Mouse (Mus musculus) heart, embryonic 15.5 days (tissue): Measurements from ENCODE around the gene Shc3. TPM values are rescaled to one million over a fixed set of nuclear protein-coding genes. Genes with fewer than 3 reads are reported as not detected.
A peak's percentile ranks its signal among the peaks of the same experiment; 100 is the strongest.

Experiments used
- ATAC-seq: fragments of 200-750 bp; cut with Nextera tagmentation; replicated peaks from 2 replicates; pipeline ENCODE4 v1.8.0; 2017; ENCODE audit warnings: low read depth, moderate TSS enrichment; ENCODE audit not compliant: insufficient number of reproducible peaks, insufficient read depth, low FRiP score
- H3K27ac ChIP-seq: fragments of 300-500 bp; sonication (generic); 2 replicates; pipeline ENCODE4 v1.5.1; 2015; ENCODE audit warnings: mild to moderate bottlenecking, inconsistent platforms
- H3K27me3 ChIP-seq: fragments of 300-500 bp; sonication (generic); 2 replicates; pipeline ENCODE4 v1.6.1; 2015; ENCODE audit warnings: inconsistent platforms
- H3K36me3 ChIP-seq: fragments of 300-500 bp; sonication (generic); 2 replicates; pipeline ENCODE4 v1.6.1; 2015; ENCODE audit warnings: mild to moderate bottlenecking, inconsistent platforms
- H3K4me1 ChIP-seq: fragments of 300-500 bp; sonication (generic); replicated peaks from 2 replicates; pipeline ENCODE4 v1.6.1; 2015; ENCODE audit warnings: inconsistent platforms
- H3K4me2 ChIP-seq: fragments of 300-500 bp; sonication (generic); 2 replicates; pipeline ENCODE4 v1.6.1; 2015; ENCODE audit warnings: inconsistent platforms, mild to moderate bottlenecking, moderate library complexity
- H3K4me3 ChIP-seq: fragments of 300-500 bp; sonication (generic); 2 replicates; pipeline ENCODE4 v1.5.1; 2015; ENCODE audit warnings: mild to moderate bottlenecking, inconsistent platforms
- H3K9ac ChIP-seq: fragments of 300-500 bp; sonication (generic); 2 replicates; pipeline ENCODE4 v1.6.1; 2015; ENCODE audit warnings: mild to moderate bottlenecking, inconsistent platforms
- H3K9me3 ChIP-seq: fragments of 300-500 bp; sonication (generic); replicated peaks from 2 replicates; pipeline ENCODE4 v1.6.1; 2016; ENCODE audit warnings: inconsistent platforms
- WGBS: fragments of 180-500 bp; shearing (Covaris S2); methylation state at CpG from one replicate; pipeline ENCODE4 v1.1.7; 2015; ENCODE audit warnings: mixed read lengths; 5-methylcytosine and 5-hydroxymethylcytosine counted together
- polyA plus RNA-seq: library from polyadenylated mRNA; unstranded; fragments of >200 nt; fragmentation: Nextera tagmentation; extraction: Ambion mirVana; gene quantifications from 2 replicates; pipeline ENCODE4 v1.2.1, GENCODE M21; 2015

Gene Shc3
- polyA plus RNA-seq, 1 experiment from 2014 or later, result 0.19 TPM

GRCm38 (mm10) chr13:51435146-51435545 lies 134.1 kb downstream of the Shc3 start:
- Histone ChIP-seq H3K4me1 (no peaks in the 10 kb centered on the region; the same call in 1 of the 2 replicates), H3K36me3 (no peaks in the 10 kb centered on the region), H3K27me3 (no peaks in the 10 kb centered on the region), H3K27ac (no peak overlapping the region), H3K9me3 (no peaks in the 10 kb centered on the region), H3K4me3 (no peak overlapping the region), H3K4me2 (no peak overlapping the region), H3K9ac (no peak overlapping the region)
- WGBS, result 46% methylated on average over 2 of the region's 2 CpGs
- ATAC-seq, result no peak

DNA sequence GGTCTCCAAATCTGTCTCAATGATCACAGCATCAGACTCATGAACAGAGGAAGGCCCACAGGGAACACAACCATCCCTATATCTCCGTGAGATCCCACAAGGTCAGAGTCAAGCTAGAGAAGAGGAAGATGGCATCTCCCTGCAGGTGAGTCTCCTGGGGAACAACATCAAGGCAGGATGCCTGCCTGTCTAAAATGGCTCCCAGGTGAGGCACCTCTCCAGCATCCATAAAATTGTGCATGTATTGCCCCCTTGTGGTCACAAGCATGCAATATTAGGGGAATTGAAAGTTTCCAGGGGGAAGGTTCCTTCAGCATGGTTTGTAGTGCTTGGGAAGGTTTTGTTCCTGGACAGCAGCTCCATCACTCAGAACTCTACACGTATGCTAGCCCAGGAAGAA lies 134.8 kb downstream of the Shc3 start:
- H3K4me1 ChIP-seq, result no peaks in the 10 kb centered on the region; the same call in 1 of the 2 replicates
- H3K9me3 ChIP-seq, result no peaks in the 10 kb centered on the region
- no peak overlapping the region for H3K4me3 ChIP-seq
- no peaks in the 10 kb centered on the region for H3K27me3 ChIP-seq
- no peak for ATAC-seq
- H3K36me3 ChIP-seq, result no peaks in the 10 kb centered on the region
- WGBS, result 59% methylated on average over 2 of the region's 2 CpGs
- H3K9ac ChIP-seq, result no peak overlapping the region
- no peak overlapping the region for H3K27ac ChIP-seq
- H3K4me2 ChIP-seq, result no peak overlapping the region

- Histone ChIP-seq H3K9me3 (no peaks in the 10 kb centered on the region), H3K4me3 (no peak overlapping the region), H3K27me3 (no peaks in the 10 kb centered on the region), H3K4me1 (no peaks in the 10 kb centered on the region; the same call in 1 of the 2 replicates), H3K9ac (no peak overlapping the region), H3K4me2 (no peak overlapping the region), H3K36me3 (no peaks in the 10 kb centered on the region), H3K27ac (no peak overlapping the region)
- no peak for ATAC-seq
- 53% methylated on average over 3 of the region's 3 CpGs for WGBS
Measured at GRCm38 (mm10) chr13:51433371-51433770, 135.8 kb downstream of the Shc3 start.

- ATAC-seq, result no peak
- no peak overlapping the region for H3K4me2 ChIP-seq
- H3K27me3 ChIP-seq, result no peaks in the 10 kb centered on the region
- no peaks in the 10 kb centered on the region for H3K36me3 ChIP-seq
- no peaks in the 10 kb centered on the region for H3K9me3 ChIP-seq
- H3K4me3 ChIP-seq, result no peak overlapping the region
- no peak overlapping the region for H3K27ac ChIP-seq
- 0 out of 2 replicates have a peak, but pooled peaks cover 2% of the 10 kb centered on the region for H3K4me1 ChIP-seq
- H3K9ac ChIP-seq, result no peak overlapping the region
- 70% methylated on average over 4 of the region's 4 CpGs for WGBS
Measured at GRCm38 (mm10) chr13:51425662-51426443, 143.4 kb downstream of the Shc3 start.

DNA sequence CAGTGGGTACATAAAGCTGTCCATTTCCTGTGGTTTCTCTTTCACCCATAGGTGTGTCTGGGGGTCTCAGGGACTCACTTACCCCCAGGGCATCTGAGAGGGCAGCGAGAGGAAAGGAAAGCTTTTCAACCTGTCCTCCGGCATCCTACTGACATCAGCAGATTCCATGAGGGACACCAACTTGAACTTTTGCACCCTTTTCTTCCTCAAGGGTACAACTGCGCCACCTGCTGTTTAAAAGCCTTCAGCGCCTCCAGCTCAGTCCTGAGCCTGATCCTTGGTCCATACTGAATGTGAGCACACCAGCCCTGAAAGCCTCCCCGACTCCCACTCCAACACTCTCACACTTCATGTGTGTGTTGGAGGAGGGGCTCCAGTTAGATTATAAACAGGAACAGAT lies 144.6 kb downstream of the Shc3 start:
- WGBS, result 12% methylated on average over 5 of the region's 5 CpGs
- Histone ChIP-seq H3K4me3 (no peak overlapping the region), H3K4me1 (0 out of 2 replicates have a peak, but pooled peaks cover 2% of the 10 kb centered on the region), H3K27me3 (no peaks in the 10 kb centered on the region), H3K4me2 (peak overlapping the region; percentile 35; the same call in 1 of the 2 replicates), H3K9me3 (no peaks in the 10 kb centered on the region), H3K27ac (no peak overlapping the region), H3K36me3 (peaks cover 4% of the 10 kb centered on the region), H3K9ac (no peak overlapping the region)
- no peak for ATAC-seq

DNA sequence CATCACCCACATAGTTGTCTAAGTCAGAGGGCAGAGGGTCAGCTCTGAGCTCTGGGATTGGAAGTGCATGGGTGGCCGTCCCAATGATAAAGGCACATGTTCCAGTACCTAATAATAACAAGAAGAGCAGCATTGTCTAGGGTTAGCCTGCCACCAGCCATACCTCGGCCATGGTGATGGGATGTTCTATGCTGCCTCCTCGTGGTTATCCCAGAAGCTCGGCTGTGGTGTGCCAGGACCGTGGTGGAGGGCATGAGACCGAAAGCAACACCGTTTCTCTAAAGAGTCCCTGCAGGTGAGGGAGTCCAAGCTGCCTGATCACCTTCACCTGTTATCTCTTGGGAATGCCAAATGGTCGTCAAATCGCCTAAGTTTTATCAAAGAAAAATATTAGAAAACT lies 145.6 kb downstream of the Shc3 start:
- no peak for ATAC-seq
- H3K9me3 ChIP-seq, result no peaks in the 10 kb centered on the region

GRCm38 (mm10) chr13:51420861-51421260 lies 148.4 kb downstream of the Shc3 start:
- H3K27ac ChIP-seq, result no peak overlapping the region
- no peak for ATAC-seq
- H3K4me2 ChIP-seq, result no peak overlapping the region
- peaks cover 18% of the 10 kb centered on the region for H3K4me1 ChIP-seq
- H3K4me3 ChIP-seq, result no peak overlapping the region
- H3K27me3 ChIP-seq, result no peaks in the 10 kb centered on the region
- no peak overlapping the region for H3K9ac ChIP-seq
- 76% methylated on average over 9 of the region's 9 CpGs for WGBS
- H3K36me3 ChIP-seq, result peaks cover 8% of the 10 kb centered on the region
- no peaks in the 10 kb centered on the region for H3K9me3 ChIP-seq

More for the DNA sequence above, 145.6 kb downstream of the Shc3 start:
- peaks cover 5% of the 10 kb centered on the region for H3K4me1 ChIP-seq
- H3K36me3 ChIP-seq, result peaks cover 8% of the 10 kb centered on the region
- no peaks in the 10 kb centered on the region for H3K27me3 ChIP-seq
- no peak overlapping the region for H3K4me2 ChIP-seq
- 62% methylated on average over 9 of the region's 9 CpGs for WGBS
- H3K27ac ChIP-seq, result no peak overlapping the region
- no peak overlapping the region for H3K9ac ChIP-seq
- no peak overlapping the region for H3K4me3 ChIP-seq

DNA sequence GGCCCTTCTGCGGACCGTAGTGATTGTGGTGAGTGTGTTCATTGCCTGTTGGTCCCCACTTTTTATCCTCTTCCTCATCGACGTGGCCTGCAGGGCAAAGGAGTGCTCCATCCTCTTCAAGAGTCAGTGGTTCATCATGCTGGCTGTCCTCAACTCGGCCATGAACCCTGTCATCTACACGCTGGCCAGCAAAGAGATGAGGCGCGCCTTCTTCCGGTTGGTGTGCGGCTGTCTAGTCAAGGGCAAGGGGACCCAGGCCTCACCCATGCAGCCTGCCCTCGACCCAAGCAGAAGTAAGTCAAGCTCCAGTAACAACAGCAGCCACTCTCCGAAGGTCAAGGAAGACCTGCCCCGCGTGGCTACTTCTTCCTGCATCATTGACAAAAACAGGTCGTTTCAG lies 149.7 kb downstream of the Shc3 start:
- no peak overlapping the region for H3K9ac ChIP-seq
- ATAC-seq, result no peak
- 87% methylated on average over 15 of the region's 15 CpGs for WGBS
- no peaks in the 10 kb centered on the region for H3K27me3 ChIP-seq
- H3K36me3 ChIP-seq, result peaks cover 19% of the 10 kb centered on the region
- no peaks in the 10 kb centered on the region for H3K9me3 ChIP-seq
- peaks cover 17% of the 10 kb centered on the region for H3K4me1 ChIP-seq
- H3K4me2 ChIP-seq, result no peak overlapping the region
- H3K4me3 ChIP-seq, result no peak overlapping the region
- H3K27ac ChIP-seq, result no peak overlapping the region

DNA sequence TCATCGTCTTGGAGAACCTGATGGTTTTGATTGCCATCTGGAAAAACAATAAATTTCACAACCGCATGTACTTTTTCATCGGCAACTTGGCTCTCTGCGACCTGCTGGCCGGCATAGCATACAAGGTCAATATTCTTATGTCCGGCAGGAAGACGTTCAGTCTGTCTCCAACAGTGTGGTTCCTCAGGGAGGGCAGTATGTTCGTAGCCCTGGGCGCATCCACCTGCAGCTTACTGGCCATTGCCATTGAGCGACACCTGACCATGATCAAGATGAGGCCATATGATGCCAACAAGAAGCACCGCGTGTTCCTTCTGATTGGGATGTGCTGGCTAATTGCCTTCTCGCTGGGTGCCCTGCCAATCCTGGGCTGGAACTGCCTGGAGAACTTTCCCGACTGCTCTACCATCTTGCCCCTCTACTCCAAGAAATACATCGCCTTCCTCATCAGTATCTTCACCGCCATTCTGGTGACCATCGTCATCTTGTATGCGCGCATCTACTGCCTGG lies 150.2 kb downstream of the Shc3 start:
- Histone ChIP-seq H3K27me3 (no peaks in the 10 kb centered on the region), H3K9ac (no peak overlapping the region), H3K27ac (no peak overlapping the region), H3K4me1 (peaks cover 16% of the 10 kb centered on the region), H3K36me3 (peaks cover 20% of the 10 kb centered on the region), H3K4me2 (peak overlapping the region; percentile 42), H3K9me3 (no peaks in the 10 kb centered on the region), H3K4me3 (0 out of 2 replicates have a peak overlapping the region, but pooled peaks have one; percentile 4)
- ATAC-seq, result no peak
- WGBS, result 71% methylated on average over 19 of the region's 19 CpGs

DNA sequence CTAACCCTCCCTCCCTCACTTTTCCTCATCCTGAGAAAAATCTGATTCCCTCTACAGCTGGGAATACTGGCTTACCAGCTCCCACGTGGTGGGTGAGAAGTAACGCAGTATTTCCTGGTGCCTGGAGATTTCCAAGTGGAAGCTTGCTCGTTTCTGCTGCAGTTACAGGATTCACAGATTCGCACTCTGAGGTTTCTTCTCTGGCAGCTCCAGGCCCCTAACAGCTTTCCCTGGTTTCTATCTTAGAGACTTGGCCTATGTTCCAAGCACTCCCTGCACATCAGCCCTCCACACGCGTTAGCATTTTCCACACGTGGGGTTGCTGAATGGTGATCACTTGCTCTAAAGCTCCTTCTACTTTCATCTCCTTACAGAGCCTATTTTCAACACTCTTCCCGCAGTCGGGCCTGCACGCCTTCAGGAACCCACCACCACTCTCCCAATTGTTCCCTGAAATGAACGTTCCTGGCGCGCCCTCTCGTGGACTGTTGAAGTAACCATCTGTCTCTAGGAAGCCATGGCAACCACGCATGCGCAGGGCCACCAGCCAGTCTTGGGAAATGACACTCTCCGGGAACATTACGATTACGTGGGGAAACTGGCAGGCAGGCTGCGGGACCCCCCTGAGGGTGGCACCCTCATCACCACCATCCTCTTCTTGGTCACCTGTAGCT lies 150.8 kb downstream of the Shc3 start:
- no peak overlapping the region for H3K9ac ChIP-seq
- no peaks in the 10 kb centered on the region for H3K27me3 ChIP-seq
- H3K4me2 ChIP-seq, result peak overlapping the region; percentile 42
- no peaks in the 10 kb centered on the region for H3K9me3 ChIP-seq
- peaks cover 20% of the 10 kb centered on the region for H3K36me3 ChIP-seq
- ATAC-seq, result peak; percentile 72
- H3K4me3 ChIP-seq, result 0 out of 2 replicates have a peak overlapping the region, but pooled peaks have one; percentile 4
- WGBS, result 4% methylated on average over 20 of the region's 20 CpGs
- peak overlapping the region; percentile 10 for H3K27ac ChIP-seq
- H3K4me1 ChIP-seq, result peaks cover 16% of the 10 kb centered on the region

DNA sequence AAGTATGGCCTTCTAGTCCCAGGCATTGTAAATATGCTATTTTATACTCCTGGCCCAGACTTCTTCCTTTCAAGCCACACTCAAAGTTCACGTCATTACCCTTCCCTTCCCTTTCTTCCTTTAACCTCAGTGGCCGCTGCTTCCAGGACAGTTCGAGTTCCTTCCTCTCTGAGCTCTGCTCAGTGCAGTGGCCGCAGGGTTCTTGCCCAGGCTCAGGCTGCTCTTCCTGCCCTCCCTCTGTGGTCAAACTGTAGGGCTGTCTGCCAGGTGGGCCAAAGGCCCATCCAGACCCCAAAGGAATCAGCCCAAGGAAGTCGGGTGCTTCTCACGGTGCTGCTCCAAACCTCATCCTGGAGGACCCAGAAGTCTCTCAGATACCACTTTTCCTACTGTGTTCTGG lies 151.4 kb downstream of the Shc3 start:
- Histone ChIP-seq H3K4me3 (no peak overlapping the region), H3K9ac (no peak overlapping the region; the same call in 1 of the 2 replicates), H3K9me3 (no peaks in the 10 kb centered on the region), H3K4me2 (no peak overlapping the region), H3K27ac (peak overlapping the region; percentile 10), H3K27me3 (no peaks in the 10 kb centered on the region), H3K4me1 (peaks cover 18% of the 10 kb centered on the region), H3K36me3 (peaks cover 20% of the 10 kb centered on the region)
- 57% methylated on average over 6 of the region's 6 CpGs for WGBS
- no peak for ATAC-seq
